Mouse (Mus musculus) liver, embryonic 13.5 days (tissue): ENCODE results near the gene Tpcn1. TPM values are rescaled to one million over a fixed set of nuclear protein-coding genes. Genes with fewer than 3 reads are reported as not detected.
A peak's percentile ranks its signal among the peaks of the same experiment; 100 is the strongest.

Experiments
- ATAC-seq: fragments of 200-750 bp; cut with Nextera tagmentation; 2 replicates; pipeline ENCODE4 v1.8.0; 2017; ENCODE audit warnings: low read depth, mild to moderate bottlenecking, moderate number of reproducible peaks, moderate library complexity
- DNase-seq: peaks from one replicate; pipeline ENCODE4 v3.0.0; 2022
- H3K27ac ChIP-seq: fragments of 300-500 bp; sonication (generic); 2 replicates; pipeline ENCODE4 v1.5.1; 2015; ENCODE audit warnings: moderate library complexity, mild to moderate bottlenecking, inconsistent platforms
- H3K27me3 ChIP-seq: fragments of 300-500 bp; sonication (generic); 2 replicates; pipeline ENCODE4 v1.6.1; 2015; ENCODE audit warnings: mild to moderate bottlenecking, inconsistent platforms
- H3K36me3 ChIP-seq: fragments of 300-500 bp; sonication (generic); 2 replicates; pipeline ENCODE4 v1.6.1; 2015; ENCODE audit warnings: mild to moderate bottlenecking, inconsistent platforms
- H3K4me1 ChIP-seq: fragments of 300-500 bp; sonication (generic); replicated peaks from 2 replicates; pipeline ENCODE4 v1.6.1; 2015; ENCODE audit warnings: inconsistent platforms
- H3K4me2 ChIP-seq: fragments of 300-500 bp; sonication (generic); 2 replicates; pipeline ENCODE4 v1.6.1; 2015; ENCODE audit warnings: inconsistent platforms, mild to moderate bottlenecking, moderate library complexity
- H3K4me3 ChIP-seq: fragments of 300-500 bp; sonication (generic); replicated peaks from 2 replicates; pipeline ENCODE4 v1.5.1; 2015; ENCODE audit warnings: mild to moderate bottlenecking, inconsistent platforms
- H3K9ac ChIP-seq: fragments of 300-500 bp; sonication (generic); 2 replicates; pipeline ENCODE4 v1.6.1; 2015; ENCODE audit warnings: mild to moderate bottlenecking, inconsistent platforms
- H3K9me3 ChIP-seq: fragments of 300-500 bp; sonication (generic); replicated peaks from 2 replicates; pipeline ENCODE4 v1.6.1; 2016; ENCODE audit warnings: inconsistent platforms
- WGBS: fragments of 180-500 bp; shearing (Covaris S2); methylation state at CpG from one replicate; pipeline ENCODE4 v1.1.7; 2015; ENCODE audit not compliant: insufficient replicate concordance; 5-methylcytosine and 5-hydroxymethylcytosine counted together
- polyA plus RNA-seq: library from polyadenylated mRNA; unstranded; fragments of >200 nt; fragmentation: Nextera tagmentation; extraction: Ambion mirVana; gene quantifications from 2 replicates; pipeline ENCODE4 v1.2.1, GENCODE M21; 2015

Tpcn1 gene
- polyA plus RNA-seq, 1 experiment from 2014 or later = 22.7 TPM

DNA sequence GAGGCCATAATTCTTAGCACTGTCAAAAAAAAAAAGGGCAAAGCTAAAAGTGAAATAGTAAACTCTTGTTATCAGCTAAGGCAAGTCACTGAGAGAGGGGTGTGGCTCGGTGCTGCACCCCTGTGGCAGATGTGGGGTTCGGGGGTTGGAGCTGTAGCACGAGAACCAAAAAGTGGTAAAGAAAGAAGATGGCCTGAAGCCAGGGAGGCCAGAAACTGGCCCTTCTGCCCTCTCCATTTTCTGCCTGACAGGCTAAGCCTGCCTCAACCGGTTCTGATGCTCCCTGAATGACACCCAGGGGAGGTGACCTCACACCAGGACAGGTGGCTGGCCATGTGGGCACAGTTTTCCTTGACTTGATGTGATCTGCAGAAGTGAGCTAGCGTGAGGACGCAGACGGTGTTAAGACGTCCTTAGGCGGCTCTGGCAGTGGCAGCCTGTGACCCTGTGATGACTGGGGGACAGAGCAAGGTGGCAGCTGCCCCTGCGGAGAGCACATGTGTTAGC, 10.5 kb downstream of the Tpcn1 start:
- Histone ChIP-seq H3K4me3 (peak overlapping the region; percentile 43), H3K27ac (peak overlapping the region; percentile 99), H3K4me2 (peak overlapping the region; percentile 73), H3K36me3 (peaks cover 58% of the 10 kb centered on the region), H3K4me1 (peaks cover 80% of the 10 kb centered on the region), H3K9me3 (no peaks in the 10 kb centered on the region), H3K9ac (peak overlapping the region; percentile 76), H3K27me3 (no peaks in the 10 kb centered on the region)
- WGBS = 29% methylated on average over 10 of the region's 10 CpGs
- ATAC-seq = peak; percentile 73
- peak; percentile 77 for DNase-seq

DNA sequence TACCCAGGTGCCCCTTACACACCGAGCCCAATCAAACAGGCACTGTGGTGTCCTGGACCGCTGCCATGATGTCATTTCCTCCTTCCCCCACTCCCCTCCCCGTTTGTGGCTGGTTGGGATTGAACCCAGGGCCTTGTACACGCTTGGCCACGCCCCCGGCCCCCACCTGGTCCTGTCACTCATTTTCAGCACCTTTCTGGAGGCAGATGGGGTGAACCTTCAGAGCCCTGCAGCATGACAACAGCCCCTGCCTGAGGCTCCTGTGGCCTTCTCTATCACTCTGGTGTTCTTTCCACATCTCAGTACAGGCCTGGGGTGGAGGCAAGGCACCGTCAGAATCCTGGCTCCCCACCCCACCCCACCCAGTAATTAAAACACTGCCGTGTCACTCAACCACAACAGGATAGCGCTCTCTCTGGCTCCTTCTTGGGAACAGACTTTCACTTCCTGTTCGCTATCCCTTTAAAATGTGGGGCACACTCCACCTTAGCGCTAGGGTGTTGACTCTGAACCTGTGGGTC, 11.6 kb downstream of the Tpcn1 start:
- ATAC-seq (peak; percentile 86), DNase-seq (no peak)
- peak overlapping the region; percentile 76 for H3K9ac ChIP-seq
- H3K4me1 ChIP-seq = peaks cover 69% of the 10 kb centered on the region
- 39% methylated on average over 11 of the region's 11 CpGs for WGBS
- no peaks in the 10 kb centered on the region for H3K9me3 ChIP-seq
- H3K27me3 ChIP-seq = no peaks in the 10 kb centered on the region
- H3K27ac ChIP-seq = peak overlapping the region; percentile 99
- H3K4me2 ChIP-seq = peak overlapping the region; percentile 73
- peaks cover 48% of the 10 kb centered on the region for H3K36me3 ChIP-seq
- H3K4me3 ChIP-seq = peak overlapping the region; percentile 23; the same call in 1 of the 2 replicates

DNA sequence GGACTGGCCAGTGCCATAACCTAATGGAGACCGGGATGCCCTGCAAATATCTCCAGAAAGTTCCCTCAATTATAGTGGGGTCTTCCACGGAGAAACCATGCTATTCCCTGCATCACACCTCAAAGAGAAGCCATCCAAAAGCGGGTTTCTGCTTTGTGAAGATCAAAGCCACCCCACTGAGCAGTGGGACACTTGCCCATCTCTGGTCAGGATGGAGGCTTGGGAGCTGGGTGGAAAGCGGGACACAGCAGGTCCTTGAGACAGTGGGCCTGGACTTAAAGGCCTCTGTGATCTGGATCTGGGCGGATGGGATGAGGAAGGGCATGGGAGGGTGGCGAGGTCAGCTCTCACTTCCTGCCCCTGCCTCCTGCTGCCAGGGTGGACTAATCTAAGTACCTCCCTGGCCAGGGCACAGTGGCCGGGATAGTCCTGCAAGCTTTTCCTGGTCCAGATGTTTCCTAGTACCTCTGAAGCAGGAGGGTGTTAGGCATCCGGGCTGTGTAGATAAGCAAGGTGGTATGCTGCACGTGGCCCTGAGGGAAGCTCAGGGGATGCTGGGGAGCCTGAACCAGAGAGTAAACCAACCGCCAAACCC, 13.9 kb downstream of the Tpcn1 start:
- Histone ChIP-seq H3K9me3 (no peaks in the 10 kb centered on the region), H3K4me2 (no peak overlapping the region), H3K36me3 (peaks cover 35% of the 10 kb centered on the region), H3K9ac (no peak overlapping the region), H3K27ac (no peak overlapping the region), H3K4me3 (no peak overlapping the region), H3K4me1 (peaks cover 76% of the 10 kb centered on the region), H3K27me3 (no peaks in the 10 kb centered on the region)
- WGBS = 68% methylated on average over 10 of the region's 10 CpGs
- ATAC-seq (no peak), DNase-seq (no peak)

GRCm38 (mm10) chr5:120571056-120571740, 17.3 kb downstream of the Tpcn1 start:
- 84% methylated on average over 14 of the region's 14 CpGs for WGBS
- Histone ChIP-seq H3K4me2 (no peak overlapping the region), H3K9me3 (no peaks in the 10 kb centered on the region), H3K27me3 (no peaks in the 10 kb centered on the region), H3K27ac (no peak overlapping the region; the same call in 1 of the 2 replicates), H3K4me3 (no peak overlapping the region), H3K36me3 (peaks cover 31% of the 10 kb centered on the region; the same call in 1 of the 2 replicates), H3K4me1 (peaks cover 75% of the 10 kb centered on the region), H3K9ac (no peak overlapping the region)
- DNase-seq (no peak), ATAC-seq (no peak)

DNA sequence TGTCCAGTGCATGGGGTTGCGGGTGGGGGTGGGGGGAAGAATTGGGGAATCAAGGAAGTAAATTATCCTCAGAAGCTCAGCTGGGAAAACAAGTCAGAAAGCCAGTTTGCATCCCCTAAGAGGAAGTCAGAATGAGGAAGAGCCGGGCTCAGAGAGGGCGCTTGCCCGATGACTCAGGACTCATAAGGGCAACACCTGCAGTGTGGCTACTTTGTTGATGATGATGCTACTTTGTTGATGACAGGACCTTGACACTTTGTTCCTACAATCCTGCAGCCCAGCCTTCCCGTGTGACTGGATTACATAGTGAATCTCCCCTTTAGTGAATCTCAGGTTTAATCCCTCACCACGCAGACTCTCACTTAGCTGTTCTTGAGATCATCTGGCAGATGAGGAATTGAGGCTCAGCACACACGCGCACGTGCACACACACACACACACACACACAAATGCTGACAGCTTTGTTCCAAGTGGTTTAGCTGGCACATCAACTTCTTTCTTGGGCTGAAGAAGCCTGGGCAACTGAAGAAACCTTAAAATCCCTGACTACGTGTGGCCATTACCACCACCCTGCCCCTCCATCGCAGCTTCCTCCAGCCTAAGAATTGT, 18.1 kb downstream of the Tpcn1 start:
- H3K27me3 ChIP-seq = no peaks in the 10 kb centered on the region
- no peak for ATAC-seq
- H3K4me1 ChIP-seq = peaks cover 76% of the 10 kb centered on the region
- no peak for DNase-seq
- H3K27ac ChIP-seq = no peak overlapping the region
- H3K36me3 ChIP-seq = peaks cover 31% of the 10 kb centered on the region
- H3K9me3 ChIP-seq = no peaks in the 10 kb centered on the region
- no peak overlapping the region for H3K4me3 ChIP-seq
- H3K4me2 ChIP-seq = no peak overlapping the region
- 74% methylated on average over 11 of the region's 11 CpGs for WGBS
- H3K9ac ChIP-seq = no peak overlapping the region

DNA sequence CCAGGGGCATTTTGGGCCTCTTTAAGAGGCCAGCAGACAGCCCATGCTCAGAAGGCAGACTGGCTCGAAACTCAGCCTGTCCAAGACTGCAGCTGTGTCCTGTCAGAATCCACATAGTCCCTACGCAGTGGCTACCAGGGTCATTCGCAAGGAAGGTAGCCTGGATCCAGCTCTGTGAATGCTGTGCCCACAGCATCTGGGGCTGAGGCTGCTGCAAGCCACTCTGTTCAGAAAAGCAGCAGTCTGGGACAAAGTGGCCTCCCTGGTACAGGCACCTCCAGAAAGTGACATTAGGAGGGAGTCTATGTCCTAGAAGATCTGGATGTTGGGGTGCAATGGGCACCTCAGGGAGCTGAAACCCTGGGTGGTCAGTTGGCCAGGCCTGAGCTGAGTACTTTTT, 18.7 kb downstream of the Tpcn1 start:
- peaks cover 76% of the 10 kb centered on the region for H3K4me1 ChIP-seq
- ATAC-seq = no peak
- no peak overlapping the region for H3K9ac ChIP-seq

GRCm38 (mm10) chr5:120568964-120569363, 19.5 kb downstream of the Tpcn1 start:
- WGBS = 54% methylated on average over 4 of the region's 4 CpGs
- H3K9me3 ChIP-seq = no peaks in the 10 kb centered on the region

More for the DNA sequence above, 18.7 kb downstream of the Tpcn1 start:
- WGBS = 93% methylated on average over 3 of the region's 3 CpGs
- Histone ChIP-seq H3K9me3 (no peaks in the 10 kb centered on the region), H3K27ac (no peak overlapping the region), H3K27me3 (no peaks in the 10 kb centered on the region), H3K4me2 (no peak overlapping the region), H3K36me3 (peaks cover 28% of the 10 kb centered on the region), H3K4me3 (no peak overlapping the region)
- no peak for DNase-seq

DNA sequence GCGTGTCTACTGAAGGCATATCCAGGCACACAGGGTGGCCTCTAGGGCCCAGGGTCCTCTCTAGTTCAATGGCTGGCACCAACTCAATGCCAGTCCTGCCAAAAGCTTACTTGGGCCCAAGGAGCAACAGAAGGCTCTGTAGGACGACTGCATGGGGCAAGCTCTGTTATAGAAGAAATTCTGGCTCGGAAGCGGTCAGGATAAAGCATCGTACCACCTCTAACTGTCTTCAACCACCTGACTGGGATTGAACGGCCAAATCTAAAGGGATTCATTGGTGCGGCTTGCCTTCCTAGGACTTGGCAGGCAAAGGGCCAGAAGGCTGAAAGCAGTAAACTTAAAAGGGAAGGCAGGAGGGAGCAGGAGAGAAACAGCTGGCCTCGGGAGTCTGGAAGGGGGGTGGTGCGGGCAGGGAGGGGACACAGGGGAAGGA, 20.1 kb downstream of the Tpcn1 start:
- 79% methylated on average over 9 of the region's 9 CpGs for WGBS
- H3K4me1 ChIP-seq = peaks cover 83% of the 10 kb centered on the region
- no peak for DNase-seq

More at GRCm38 (mm10) chr5:120568964-120569363, 19.5 kb downstream of the Tpcn1 start:
- DNase-seq (no peak), ATAC-seq (no peak)
- Histone ChIP-seq H3K4me2 (no peak overlapping the region), H3K27me3 (no peaks in the 10 kb centered on the region), H3K36me3 (peaks cover 21% of the 10 kb centered on the region), H3K9ac (no peak overlapping the region), H3K4me1 (peaks cover 79% of the 10 kb centered on the region), H3K4me3 (no peak overlapping the region), H3K27ac (no peak overlapping the region)

DNA sequence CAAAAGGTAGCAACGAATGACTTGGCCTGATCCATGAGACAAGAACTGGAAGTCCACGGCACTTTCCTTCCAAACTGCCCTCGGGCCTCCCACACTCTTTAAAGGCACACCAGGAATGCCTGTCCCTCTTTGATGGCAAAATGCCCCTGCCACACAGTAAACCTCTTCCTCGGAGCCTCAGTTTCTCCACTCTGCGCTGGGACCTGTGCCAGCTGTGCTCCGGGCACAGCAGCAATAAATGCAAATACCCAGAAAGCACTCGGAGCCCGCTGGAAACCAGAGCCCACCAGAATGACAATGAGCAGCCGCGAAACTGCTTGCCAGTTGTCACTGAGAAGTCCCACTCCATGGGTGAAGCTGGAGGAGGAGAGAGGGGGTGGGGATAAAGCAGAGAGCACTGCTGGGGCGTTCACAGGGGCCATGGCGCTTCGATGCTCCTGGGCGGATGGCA, 20.7 kb downstream of the Tpcn1 start:
- Histone ChIP-seq H3K27ac (no peak overlapping the region), H3K4me2 (no peak overlapping the region), H3K9ac (no peak overlapping the region), H3K4me3 (no peak overlapping the region), H3K27me3 (no peaks in the 10 kb centered on the region), H3K9me3 (no peaks in the 10 kb centered on the region), H3K4me1 (peaks cover 88% of the 10 kb centered on the region), H3K36me3 (peaks cover 17% of the 10 kb centered on the region)
- 80% methylated on average over 14 of the region's 14 CpGs for WGBS
- no peak for DNase-seq
- no peak for ATAC-seq

More for the DNA sequence above, 20.1 kb downstream of the Tpcn1 start:
- peaks cover 21% of the 10 kb centered on the region for H3K36me3 ChIP-seq
- H3K4me3 ChIP-seq = no peak overlapping the region
- H3K27ac ChIP-seq = no peak overlapping the region
- H3K9ac ChIP-seq = no peak overlapping the region
- H3K4me2 ChIP-seq = no peak overlapping the region
- H3K27me3 ChIP-seq = no peaks in the 10 kb centered on the region
- H3K9me3 ChIP-seq = no peaks in the 10 kb centered on the region
- no peak for ATAC-seq

GRCm38 (mm10) chr5:120567253-120567701, 21.2 kb downstream of the Tpcn1 start:
- 0 out of 2 replicates have a peak, but pooled peaks have one; percentile 5 for ATAC-seq
- H3K4me3 ChIP-seq = no peak overlapping the region
- H3K9ac ChIP-seq = no peak overlapping the region
- no peaks in the 10 kb centered on the region for H3K9me3 ChIP-seq
- peaks cover 93% of the 10 kb centered on the region for H3K4me1 ChIP-seq
- 63% methylated on average over 21 of the region's 21 CpGs for WGBS
- H3K36me3 ChIP-seq = peaks cover 17% of the 10 kb centered on the region
- H3K27ac ChIP-seq = peak overlapping the region; percentile 1; the same call in 1 of the 2 replicates
- no peak overlapping the region for H3K4me2 ChIP-seq
- no peak for DNase-seq
- no peaks in the 10 kb centered on the region for H3K27me3 ChIP-seq

DNA sequence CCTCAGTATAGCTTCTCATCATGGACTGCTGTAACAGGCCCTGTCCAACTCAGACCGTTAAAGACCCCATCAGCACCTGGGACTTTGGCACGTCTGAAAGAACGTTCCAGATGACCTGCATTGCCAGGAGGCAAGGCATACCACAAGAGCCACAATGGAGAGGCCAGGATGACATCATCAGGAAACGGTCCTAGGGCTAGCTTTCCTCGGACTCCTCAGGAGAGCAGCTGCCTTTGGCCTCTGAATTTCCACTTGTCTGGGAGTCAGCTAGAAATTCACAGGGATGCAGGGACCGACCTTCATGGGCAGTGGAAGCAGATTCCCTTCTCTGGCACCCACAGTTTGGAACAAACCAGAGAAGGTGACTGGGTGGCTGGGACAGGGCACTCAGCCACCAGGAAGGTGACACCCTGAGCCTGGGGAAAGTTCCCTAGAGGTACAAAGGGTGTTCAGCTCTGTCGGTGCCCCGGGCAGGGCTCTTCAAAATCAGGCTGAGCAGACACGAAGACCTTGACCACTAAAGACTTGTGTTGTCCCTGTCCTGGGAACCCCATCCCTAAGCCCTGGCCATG, 21.7 kb downstream of the Tpcn1 start:
- WGBS = 69% methylated on average over 9 of the region's 9 CpGs
- H3K9ac ChIP-seq = no peak overlapping the region
- H3K27ac ChIP-seq = peak overlapping the region; percentile 1; the same call in 1 of the 2 replicates
- DNase-seq (no peak), ATAC-seq (no peak)
- no peak overlapping the region for H3K4me3 ChIP-seq
- peaks cover 17% of the 10 kb centered on the region for H3K36me3 ChIP-seq
- peaks cover 98% of the 10 kb centered on the region for H3K4me1 ChIP-seq
- no peak overlapping the region for H3K4me2 ChIP-seq
- no peaks in the 10 kb centered on the region for H3K9me3 ChIP-seq
- H3K27me3 ChIP-seq = no peaks in the 10 kb centered on the region
